ENCODE assay signal across 9 mouse cellular contexts in genomic region chr14:121405120-121405519, GRCm38 (mm10). TPM values are rescaled to one million over a fixed set of nuclear protein-coding genes. Genes with fewer than 3 reads are reported as not detected.
DNase-seq lines count a peak whose midpoint lies in the region; ATAC-seq lines count a peak whose summit lies in the region.
"Had no signal": no experiment of that assay in that cellular context is flagged by ENCODE, and none has a peak within 500 bp of the region (broad histone marks: within the 10 kb centered on the region; RNA-seq: fewer than 3 reads in every experiment).

No protein-coding gene starts in this region.

- H3K4me2 ChIP-seq in heart, embryonic 14.5 days (ENCODE audit: low read length): peak overlapping the region; percentile 47
- H3K4me2 ChIP-seq in intestine, embryonic 14.5 days (ENCODE audit: low read length): peak overlapping the region; percentile 45
- H3K4me2 ChIP-seq in midbrain, embryonic 13.5 days (replicated peaks): peak overlapping the region; percentile 49

- no peak overlapping the region for H3K27ac ChIP-seq in heart, embryonic 14.5 days (replicated peaks in 1 of 2; ENCODE audit: control insufficient read depth in 1 of 2, insufficient read depth in 1 of 2, low read depth in 2 of 2, low read length in 2 of 2)
- no peak overlapping the region for H3K27ac ChIP-seq in intestine, embryonic 14.5 days (ENCODE audit: low read depth)
- H3K27ac ChIP-seq in midbrain, embryonic 13.5 days: no peak overlapping the region

- 0 out of 4 replicates have a peak, but pooled peaks cover 0 to 3% of the 10 kb centered on the region in 2 experiments for H3K4me1 ChIP-seq in heart, embryonic 14.5 days (ENCODE audit: control insufficient read depth in 2 of 2, insufficient read depth in 2 of 2, low read length in 2 of 2)
- no peaks in the 10 kb centered on the region for H3K4me1 ChIP-seq in intestine, embryonic 14.5 days (replicated peaks; ENCODE audit: control insufficient read depth, insufficient read depth, low read length)
- H3K4me1 ChIP-seq in midbrain, embryonic 13.5 days (replicated peaks): 0 out of 2 replicates have a peak, but pooled peaks cover 2% of the 10 kb centered on the region

- WGBS in heart, embryonic 14.5 days: 49% methylated on average over 13 of the region's 13 CpGs
- whole genome bisulfite sequencing in intestine, embryonic 14.5 days: 45% methylated on average over 12 of the region's 13 CpGs
- WGBS in midbrain, embryonic 13.5 days: 43% methylated on average over 13 of the region's 13 CpGs

- no peak for ATAC-seq in heart, embryonic 14.5 days (ENCODE audit: insufficient number of reproducible peaks, insufficient read depth, low FRiP score, low read depth)
- ATAC-seq in common myeloid progenitor, adult 5-6 weeks (replicated peaks; ENCODE audit: low read depth, poor library complexity, severe bottlenecking): peak; percentile 43
- ATAC-seq in intestine, embryonic 14.5 days (replicated peaks; ENCODE audit: low FRiP score, low TSS enrichment, low read depth): 0 out of 2 replicates have a peak, but pooled peaks have one; percentile 36
- peak; percentile 75 for ATAC-seq in midbrain, embryonic 13.5 days
- ATAC-seq: Patski had no signal

- H3K9me3 ChIP-seq in heart, embryonic 14.5 days (ENCODE audit: control insufficient read depth, low read length): 0 out of 2 replicates have a peak, but pooled peaks cover 4% of the 10 kb centered on the region
- no peaks in the 10 kb centered on the region for H3K9me3 ChIP-seq in intestine, embryonic 14.5 days (ENCODE audit: control insufficient read depth, low read length)
- 0 out of 2 replicates have a peak, but pooled peaks cover 2% of the 10 kb centered on the region for H3K9me3 ChIP-seq in midbrain, embryonic 13.5 days

- H3K36me3 ChIP-seq in heart, embryonic 14.5 days (ENCODE audit: control insufficient read depth, insufficient read depth, low read length): no peaks in the 10 kb centered on the region
- no peaks in the 10 kb centered on the region for H3K36me3 ChIP-seq in intestine, embryonic 14.5 days (ENCODE audit: control insufficient read depth, insufficient read depth, low read length)
- H3K36me3 ChIP-seq in midbrain, embryonic 13.5 days: no peaks in the 10 kb centered on the region

- no peak overlapping the region for H3K4me3 ChIP-seq in heart, embryonic 14.5 days (ENCODE audit: control insufficient read depth in 1 of 2, insufficient read depth in 1 of 2, low read depth in 1 of 2, low read length in 2 of 2)
- no peak overlapping the region for H3K4me3 ChIP-seq in intestine, embryonic 14.5 days (ENCODE audit: low read depth, low read length)
- peak overlapping the region; percentile 27 for H3K4me3 ChIP-seq in midbrain, embryonic 13.5 days (replicated peaks)

- H3K9ac ChIP-seq in heart, embryonic 14.5 days (ENCODE audit: low read length): no peak overlapping the region
- no peak overlapping the region for H3K9ac ChIP-seq in intestine, embryonic 14.5 days (ENCODE audit: low read length)
- H3K9ac ChIP-seq in midbrain, embryonic 13.5 days (replicated peaks): 0 out of 2 replicates have a peak overlapping the region, but pooled peaks have one; percentile 19

- DNase-seq in heart, adult 8-10 months (ENCODE audit: low spot score): no peak
- no peak for DNase-seq in intestine, embryonic 14.5 days (ENCODE audit: low spot score)
- DNase-seq in thymus, postnatal 36 days: peak; percentile 60 to 73
- no peak for DNase-seq in right cerebral cortex, postnatal 25 days
- DNase-seq in urinary bladder, postnatal 25 days (ENCODE audit: low spot score): no peak

- no peaks in the 10 kb centered on the region for H3K27me3 ChIP-seq in heart, embryonic 14.5 days (ENCODE audit: control insufficient read depth, insufficient read depth, low read length)
- H3K27me3 ChIP-seq in intestine, embryonic 14.5 days (replicated peaks; ENCODE audit: control insufficient read depth, insufficient read depth, low read length): no peaks in the 10 kb centered on the region
- H3K27me3 ChIP-seq in midbrain, embryonic 13.5 days: no peaks in the 10 kb centered on the region
- H3K27me3 ChIP-seq: Patski had no signal

RNA-seq across cellular contexts. Expression of gene Stk24, which starts 25.3 kb away (rescaled TPM):
- 45.2 and 48.9 TPM in 2 replicates for polyA plus RNA-seq in heart, embryonic 14.5 days (2014; fragmentation: Nextera tagmentation; extraction: Ambion mirVana)
- total RNA-seq in heart, adult 8-10 months (2022): 10 to 100 TPM; 52.8 to 75.4 (median 55.2) TPM
- 79.8 and 100 TPM in 2 replicates for total RNA-seq in common myeloid progenitor, adult 5-6 weeks (2017)
- polyA plus RNA-seq in intestine, embryonic 14.5 days (2014; fragmentation: Nextera tagmentation; extraction: Ambion mirVana): 49.3 and 51.6 TPM in 2 replicates
- 20.9 and 21.2 TPM in 2 replicates for polyA plus RNA-seq in midbrain, embryonic 13.5 days (2015; fragmentation: Nextera tagmentation; extraction: Ambion mirVana)

Comparison
In these comparisons a context has a peak if more than half of its experiments do, and no peak if none do; other contexts are left out.
1. DNase-seq: peak in thymus, postnatal 36 days (2 of 2); none in heart, adult 8-10 months (single experiment), intestine, embryonic 14.5 days (single experiment), right cerebral cortex, postnatal 25 days (single experiment) and urinary bladder, postnatal 25 days (single experiment).
2. Peak in every context shown above with its lines, with median percentiles within 50 percentile points of each other: H3K4me2 ChIP-seq.